In genomic region chr5:67752007-67752406, GRCm38 (mm10) we compare ENCODE assay signal across 8 mouse cellular contexts.
DNase-seq lines count a peak whose midpoint lies in the region; ATAC-seq and TF ChIP-seq lines count a peak whose summit lies in the region.

No protein-coding gene starts in this region.

- peaks cover 4% of the 10 kb centered on the region for H3K27me3 ChIP-seq in Patski
- no peaks in the 10 kb centered on the region for H3K27me3 ChIP-seq in hindbrain, postnatal 0 days (ENCODE audit: insufficient read depth, low read length)
- H3K27me3 ChIP-seq in neural tube, embryonic 15.5 days (replicated peaks), result no peaks in the 10 kb centered on the region

- no peak for ATAC-seq in Patski
- peak; percentile 75 for ATAC-seq in hindbrain, postnatal 0 days
- peak; percentile 81 for ATAC-seq in neural tube, embryonic 15.5 days (ENCODE audit: low FRiP score)
- ATAC-seq in monocyte, adult 5-6 weeks (replicated peaks; ENCODE audit: insufficient number of reproducible peaks, low FRiP score, low TSS enrichment, poor library complexity, severe bottlenecking), result no peak

- intact Hi-C loops in heart, postnatal 25 days (cut with DNase I), result loop anchor here (10.0 kb wide), 1 partner anchor 363 kb away; no protein-coding TSS in a partner anchor
- intact Hi-C loops in left cerebral cortex, postnatal 25 days (cut with DNase I), result loop anchor here (5.0 to 10.0 kb wide), 3 partner anchors 185 to 1773 kb away; no protein-coding TSS in a partner anchor

- 0 out of 2 replicates have a peak, but pooled peaks cover 5% of the 10 kb centered on the region for H3K4me1 ChIP-seq in hindbrain, postnatal 0 days (ENCODE audit: insufficient read depth, low read length)
- H3K4me1 ChIP-seq in neural tube, embryonic 15.5 days, result peaks cover 17% of the 10 kb centered on the region

- peak; percentile 64 for TF ChIP-seq CTCF in Patski (IDR thresholded peaks at IDR 0.05)
- peak; percentile 90 for TF ChIP-seq CTCF in hindbrain, postnatal 0 days (IDR thresholded peaks at IDR 0.05; ENCODE audit: low read depth)

- WGBS in hindbrain, postnatal 0 days, result 14% methylated on average over 3 of the region's 3 CpGs
- 22% methylated on average over 3 of the region's 3 CpGs for WGBS in neural tube, embryonic 15.5 days

- H3K4me3 ChIP-seq in hindbrain, postnatal 0 days (ENCODE audit: low read length), result no peak overlapping the region
- no peak overlapping the region for H3K4me3 ChIP-seq in neural tube, embryonic 15.5 days (replicated peaks)

- no peak overlapping the region for H3K9ac ChIP-seq in hindbrain, postnatal 0 days (replicated peaks; ENCODE audit: low read length)
- H3K9ac ChIP-seq in neural tube, embryonic 15.5 days (replicated peaks), result no peak overlapping the region

- peak; percentile 18 to 38 for DNase-seq in heart, adult 18-20 months
- no peak for DNase-seq in heart, postnatal 25 days (ENCODE audit: low spot score)
- no peak for DNase-seq in Patski (ENCODE audit: low read depth, low spot score)
- DNase-seq in embryo, embryonic 9.5 days (ENCODE audit: extremely low spot score), result peak; percentile 50
- DNase-seq in hindbrain, postnatal 0 days (ENCODE audit: low spot score), result peak; percentile 88
- DNase-seq in left cerebral cortex, postnatal 25 days (ENCODE audit: low spot score in 2 of 2), result peak; percentile 62 to 81

- H3K27ac ChIP-seq in hindbrain, postnatal 0 days, result peak overlapping the region; percentile 62; the same call in 1 of the 2 replicates
- H3K27ac ChIP-seq in neural tube, embryonic 15.5 days (replicated peaks), result peak overlapping the region; percentile 60

- H3K4me2 ChIP-seq in hindbrain, postnatal 0 days (ENCODE audit: low read depth, low read length), result 0 out of 2 replicates have a peak overlapping the region, but pooled peaks have one; percentile 5
- no peak overlapping the region for H3K4me2 ChIP-seq in neural tube, embryonic 15.5 days

- H3K9me3 ChIP-seq in hindbrain, postnatal 0 days (ENCODE audit: low read length), result no peaks in the 10 kb centered on the region
- no peaks in the 10 kb centered on the region for H3K9me3 ChIP-seq in neural tube, embryonic 15.5 days (replicated peaks)

- in situ Hi-C loops in Patski (cut with MboI; ENCODE audit: low pct_unique_long_range_greater_than_20kb), result no loop called here

- POLR2A ChIA-PET in Patski (lab: Charles Lee), result no interaction called here

- H3K36me3 ChIP-seq in hindbrain, postnatal 0 days (ENCODE audit: insufficient read depth, low read length), result 0 out of 2 replicates have a peak, but pooled peaks cover 10% of the 10 kb centered on the region
- H3K36me3 ChIP-seq in neural tube, embryonic 15.5 days, result peaks cover 7% of the 10 kb centered on the region; the same call in 1 of the 2 replicates

- CTCF ChIA-PET in Patski (lab: Charles Lee), result interaction anchor here (0.6 to 1.3 kb wide), 4 partner anchors 9 to 160 kb away, joined by 3 to 4 read pairs (median 3); no protein-coding TSS in a partner anchor

Comparison
In these comparisons a context has a peak if more than half of its experiments do, and no peak if none do; other contexts are left out.
1. DNase-seq: peak in heart, adult 18-20 months (2 of 2), embryo, embryonic 9.5 days (single experiment), hindbrain, postnatal 0 days (single experiment) and left cerebral cortex, postnatal 25 days (2 of 2); none in heart, postnatal 25 days (single experiment) and Patski (single experiment).
2. ATAC-seq: peak in hindbrain, postnatal 0 days (single experiment) and neural tube, embryonic 15.5 days (single experiment); none in Patski (single experiment) and monocyte, adult 5-6 weeks (single experiment).